Mouse (Mus musculus) hindbrain, postnatal 0 days (tissue): Measurements from ENCODE around the gene Wdr70. TPM values are rescaled to one million over a fixed set of nuclear protein-coding genes. Genes with fewer than 3 reads are reported as not detected.
A peak's percentile ranks its signal among the peaks of the same experiment; 100 is the strongest.
"Not testable (repeated sequence)": the region's sequence is repeated elsewhere in the genome, so short reads cannot be mapped to it uniquely, and the experiment has no call there.

ENCODE experiments used
- ATAC-seq: fragments of 200-750 bp; cut with Nextera tagmentation; 2 replicates; pipeline ENCODE4 v1.8.0; 2017; ENCODE audit warnings: mild to moderate bottlenecking, moderate TSS enrichment, moderate library complexity
- DNase-seq: peaks from one replicate; pipeline ENCODE4 v3.0.0-alpha.2; 2015; ENCODE audit warnings: low spot score
- H3K27ac ChIP-seq: fragments of 300-500 bp; sonication (generic); 2 replicates; pipeline ENCODE4 v1.5.1; 2014; ENCODE audit warnings: mild to moderate bottlenecking
- H3K27me3 ChIP-seq: fragments of 300-500 bp; sonication (generic); 2 replicates; pipeline ENCODE4 v1.6.1; 2014; ENCODE audit warnings: low read length, mixed read lengths; ENCODE audit not compliant: insufficient read depth
- H3K36me3 ChIP-seq: fragments of 300-500 bp; sonication (generic); 2 replicates; pipeline ENCODE4 v1.6.1; 2014; ENCODE audit warnings: low read length, mixed read lengths; ENCODE audit not compliant: insufficient read depth
- H3K4me1 ChIP-seq: fragments of 300-500 bp; sonication (generic); 2 replicates; pipeline ENCODE4 v1.6.1; 2014; ENCODE audit warnings: antibody characterized with exemption, low read length, mixed read lengths; ENCODE audit not compliant: insufficient read depth
- H3K4me2 ChIP-seq: fragments of 300-500 bp; sonication (generic); 2 replicates; pipeline ENCODE4 v1.6.1; 2014; ENCODE audit warnings: low read depth, mild to moderate bottlenecking, low read length, moderate library complexity, mixed read lengths
- H3K4me3 ChIP-seq: fragments of 300-500 bp; sonication (generic); 2 replicates; pipeline ENCODE4 v1.5.1; 2014; ENCODE audit warnings: low read length
- H3K9ac ChIP-seq: fragments of 300-500 bp; sonication (generic); replicated peaks from 2 replicates; pipeline ENCODE4 v1.6.1; 2014; ENCODE audit warnings: mild to moderate bottlenecking, low read length, moderate library complexity, mixed read lengths
- H3K9me3 ChIP-seq: fragments of 300-500 bp; sonication (generic); 2 replicates; pipeline ENCODE4 v1.6.1; 2016; ENCODE audit warnings: low read length, mixed read lengths
- CTCF ChIP-seq: IDR thresholded peaks from 2 replicates; pipeline ENCODE4 v1.5.1; 2016; ENCODE audit warnings: antibody characterized with exemption, control low read depth, low read depth
- WGBS: fragments of 180-500 bp; shearing (Covaris S2); extraction: QIAGEN DNeasy Blood & Tissue Kit; methylation state at CpG from one replicate; pipeline ENCODE4 v1.1.7; 2014; 5-methylcytosine and 5-hydroxymethylcytosine counted together
- polyA plus RNA-seq: library from polyadenylated mRNA; unstranded; fragments of >200 nt; fragmentation: Nextera tagmentation; extraction: Ambion mirVana; gene quantifications from 2 replicates; pipeline ENCODE4 v1.2.1, GENCODE M21; 2015
- total RNA-seq: library from RNA; depleted of rRNA; stranded (reverse); fragments of >200 nt; gene quantifications from 2 replicates; pipeline ENCODE4 v1.2.3, GENCODE M21; 2014

Gene Wdr70
- total and polyA plus RNA-seq, 2 experiments from 2014 or later: 45.5 to 69.9 TPM

DNA sequence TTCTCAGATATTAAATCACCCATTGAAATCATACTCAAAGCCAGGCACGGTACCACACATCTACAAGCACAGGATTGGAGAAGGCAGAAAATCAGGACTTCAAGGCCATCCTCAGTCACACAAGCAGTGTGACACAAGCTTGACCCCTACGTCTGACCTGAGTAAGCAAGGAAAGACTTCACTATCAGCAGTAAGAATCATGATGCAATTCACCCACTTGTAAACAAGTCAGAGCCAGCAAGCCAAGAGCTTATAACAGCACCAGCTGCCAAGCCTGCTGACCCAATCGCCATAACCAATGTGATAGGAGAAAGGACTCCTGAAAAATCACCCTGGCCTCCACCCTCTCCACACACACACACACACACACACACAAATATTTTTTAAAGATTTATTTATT is 10.3 kb downstream of the Wdr70 start:
- H3K36me3 ChIP-seq: peaks cover 8% of the 10 kb centered on the region
- ATAC-seq (no peak), DNase-seq (no peak)
- TF ChIP-seq CTCF: no peak
- H3K9me3 ChIP-seq: no peaks in the 10 kb centered on the region
- H3K4me1 ChIP-seq: no peaks in the 10 kb centered on the region
- H3K27ac ChIP-seq: no peak overlapping the region
- no peak overlapping the region for H3K4me2 ChIP-seq
- no peak overlapping the region for H3K9ac ChIP-seq
- H3K27me3 ChIP-seq: no peaks in the 10 kb centered on the region
- 94% methylated on average over 3 of the region's 3 CpGs for WGBS
- H3K4me3 ChIP-seq: no peak overlapping the region

GRCm38 (mm10) chr15:8087293-8087692 is 11.7 kb downstream of the Wdr70 start:
- TF ChIP-seq CTCF: no peak
- Histone ChIP-seq H3K4me1 (no peaks in the 10 kb centered on the region), H3K27me3 (no peaks in the 10 kb centered on the region), H3K4me2 (no peak overlapping the region), H3K9ac (no peak overlapping the region), H3K4me3 (no peak overlapping the region), H3K9me3 (no peaks in the 10 kb centered on the region), H3K36me3 (peaks cover 4% of the 10 kb centered on the region; the same call in 1 of the 2 replicates), H3K27ac (no peak overlapping the region)
- DNase-seq (no peak), ATAC-seq (no peak)
- 96% methylated on average over 4 of the region's 4 CpGs for WGBS

- DNase-seq (no peak), ATAC-seq (no peak)
- no peaks in the 10 kb centered on the region for H3K4me1 ChIP-seq
- 95% methylated on average over 8 of the region's 8 CpGs for WGBS
- H3K4me3 ChIP-seq: no peak overlapping the region
- H3K9ac ChIP-seq: no peak overlapping the region
- H3K4me2 ChIP-seq: no peak overlapping the region
- H3K9me3 ChIP-seq: no peaks in the 10 kb centered on the region
- no peak overlapping the region for H3K27ac ChIP-seq
- no peaks in the 10 kb centered on the region for H3K27me3 ChIP-seq
- no peak for TF ChIP-seq CTCF
- peaks cover 23% of the 10 kb centered on the region for H3K36me3 ChIP-seq
These were observed 16.9 kb downstream of the Wdr70 start for GRCm38 (mm10) chr15:8082139-8082538.

DNA sequence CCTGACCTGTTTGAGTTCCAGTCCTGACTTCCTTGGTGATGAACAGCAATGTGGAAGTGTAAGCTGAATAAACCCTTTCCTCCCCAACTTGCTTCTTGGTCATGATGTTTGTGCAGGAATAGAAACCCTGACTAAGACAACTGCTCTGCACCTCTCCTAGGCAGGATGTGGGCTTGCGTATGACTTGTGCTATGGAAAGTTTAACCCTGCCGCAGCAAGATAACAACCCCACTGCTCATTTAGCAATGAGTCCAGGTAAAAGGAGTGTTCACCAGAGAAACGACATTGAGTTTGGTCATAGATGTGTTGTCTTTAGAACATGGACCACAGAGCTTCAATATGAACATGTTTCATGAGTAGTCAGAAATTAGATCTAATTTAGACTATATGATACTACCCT is 25.9 kb downstream of the Wdr70 start:
- H3K4me2 ChIP-seq, H3K9ac ChIP-seq, H3K27me3 ChIP-seq, H3K9me3 ChIP-seq, H3K27ac ChIP-seq, ATAC-seq, DNase-seq, H3K4me3 ChIP-seq, H3K4me1 ChIP-seq: not testable (repeated sequence)
- peaks cover 13% of the 10 kb centered on the region for H3K36me3 ChIP-seq
- WGBS: 96% methylated on average over 3 of the region's 3 CpGs

- Histone ChIP-seq H3K27ac (no peak overlapping the region), H3K4me2 (no peak overlapping the region), H3K4me3 (no peak overlapping the region), H3K36me3 (peaks cover 5% of the 10 kb centered on the region), H3K27me3 (no peaks in the 10 kb centered on the region), H3K4me1 (no peaks in the 10 kb centered on the region), H3K9ac (no peak overlapping the region), H3K9me3 (no peaks in the 10 kb centered on the region)
- peak; percentile 74 for ATAC-seq
- WGBS: 78% methylated on average over 6 of the region's 6 CpGs
- DNase-seq: peak; percentile 55
- peak; percentile 60 for TF ChIP-seq CTCF
These were observed 33.8 kb downstream of the Wdr70 start for GRCm38 (mm10) chr15:8065221-8065620.

- H3K9ac ChIP-seq: no peak overlapping the region
- no peak for TF ChIP-seq CTCF
- H3K27ac ChIP-seq: no peak overlapping the region
- H3K4me1 ChIP-seq: no peaks in the 10 kb centered on the region
- ATAC-seq (no peak), DNase-seq (no peak)
- H3K9me3 ChIP-seq: no peaks in the 10 kb centered on the region
- no peaks in the 10 kb centered on the region for H3K36me3 ChIP-seq
- H3K27me3 ChIP-seq: no peaks in the 10 kb centered on the region
- H3K4me2 ChIP-seq: no peak overlapping the region
- 88% methylated on average over 3 of the region's 3 CpGs for WGBS
- H3K4me3 ChIP-seq: no peak overlapping the region
These were observed 47.8 kb downstream of the Wdr70 start for GRCm38 (mm10) chr15:8051177-8051576.

GRCm38 (mm10) chr15:8039834-8040233 is 59.2 kb downstream of the Wdr70 start:
- H3K4me2 ChIP-seq: no peak overlapping the region
- DNase-seq (no peak), ATAC-seq (no peak)
- H3K9ac ChIP-seq: no peak overlapping the region
- no peak overlapping the region for H3K4me3 ChIP-seq
- 76% methylated on average over 4 of the region's 4 CpGs for WGBS
- no peaks in the 10 kb centered on the region for H3K9me3 ChIP-seq
- TF ChIP-seq CTCF: peak; percentile 47; the same call in 1 of the 2 replicates
- H3K36me3 ChIP-seq: no peaks in the 10 kb centered on the region
- H3K27me3 ChIP-seq: no peaks in the 10 kb centered on the region
- H3K4me1 ChIP-seq: no peaks in the 10 kb centered on the region
- H3K27ac ChIP-seq: no peak overlapping the region
